Comparison of ENCODE assay signal across 18 mouse cellular contexts in the genomic region with DNA sequence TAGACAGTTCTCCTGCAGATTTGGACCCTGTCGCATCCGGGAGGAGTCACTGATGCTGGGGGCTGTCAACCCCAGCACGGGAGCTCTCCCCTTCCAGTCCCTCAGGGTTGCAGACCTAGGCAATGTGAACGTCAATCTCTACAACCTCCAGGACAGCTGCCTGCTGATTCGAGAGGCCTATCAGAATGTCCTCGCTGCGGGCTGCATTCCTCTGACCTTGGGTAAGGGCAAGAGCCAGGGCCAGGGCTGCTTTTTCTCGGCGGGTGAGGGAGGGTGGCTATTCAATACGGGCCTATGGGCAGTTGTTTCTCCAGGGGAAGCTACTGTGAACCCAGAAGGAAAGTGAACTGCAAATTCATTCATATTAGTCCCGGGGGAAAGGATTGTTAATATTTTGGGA. TPM values are rescaled to one million over a fixed set of nuclear protein-coding genes. Genes with fewer than 3 reads are reported as not detected.
DNase-seq lines count a peak whose midpoint lies in the region; ATAC-seq and TF ChIP-seq lines count a peak whose summit lies in the region.
"Had no signal": no experiment of that assay in that cellular context is flagged by ENCODE, and none has a peak within 500 bp of the region (broad histone marks: within the 10 kb centered on the region; RNA-seq: fewer than 3 reads in every experiment).

No protein-coding gene starts in this region.

- peak overlapping the region; percentile 67 for H3K9ac ChIP-seq in heart, embryonic 13.5 days
- no peak overlapping the region for H3K9ac ChIP-seq in liver, embryonic 15.5 days
- H3K9ac ChIP-seq in forebrain, embryonic 15.5 days (replicated peaks), result no peak overlapping the region
- no peak overlapping the region for H3K9ac ChIP-seq in forebrain, postnatal 0 days
- H3K9ac ChIP-seq: embryonic facial prominence, embryonic 13.5 days; lung, embryonic 14.5 days had no signal

- 15% methylated on average over 11 of the region's 11 CpGs for WGBS in heart, embryonic 13.5 days
- 58% methylated on average over 11 of the region's 11 CpGs for whole genome bisulfite sequencing in liver, embryonic 15.5 days (ENCODE audit: insufficient replicate concordance)
- 50% methylated on average over 11 of the region's 11 CpGs for WGBS in forebrain, embryonic 15.5 days
- WGBS in forebrain, postnatal 0 days, result 55% methylated on average over 11 of the region's 11 CpGs

- no peak for TF ChIP-seq CTCF in forebrain, postnatal 0 days (IDR thresholded peaks at IDR 0.05; ENCODE audit: low read depth)

- H3K27ac ChIP-seq in heart, embryonic 13.5 days (replicated peaks), result peak overlapping the region; percentile 79
- peak overlapping the region; percentile 56 for H3K27ac ChIP-seq in liver, embryonic 15.5 days (replicated peaks)
- no peak overlapping the region for H3K27ac ChIP-seq in forebrain, embryonic 15.5 days (replicated peaks)
- no peak overlapping the region for H3K27ac ChIP-seq in forebrain, postnatal 0 days (ENCODE audit: low read depth, low read length)
- H3K27ac ChIP-seq: embryonic facial prominence, embryonic 13.5 days had no signal

- peaks cover 4% of the 10 kb centered on the region; the same call in 1 of the 2 replicates for H3K9me3 ChIP-seq in heart, embryonic 13.5 days
- H3K9me3 ChIP-seq in liver, embryonic 15.5 days (replicated peaks), result no peaks in the 10 kb centered on the region
- no peaks in the 10 kb centered on the region for H3K9me3 ChIP-seq in forebrain, embryonic 15.5 days
- no peaks in the 10 kb centered on the region for H3K9me3 ChIP-seq in forebrain, postnatal 0 days (ENCODE audit: low read length)
- H3K9me3 ChIP-seq: embryonic facial prominence, embryonic 13.5 days had no signal

- ATAC-seq in heart, embryonic 13.5 days (ENCODE audit: extremely low read depth, insufficient number of reproducible peaks, low FRiP score, low TSS enrichment), result no peak
- ATAC-seq in liver, embryonic 15.5 days (ENCODE audit: insufficient read depth), result no peak
- no peak for ATAC-seq in forebrain, embryonic 15.5 days (replicated peaks)
- ATAC-seq in granulocyte monocyte progenitor cell, adult 5-6 weeks (replicated peaks; ENCODE audit: poor library complexity, severe bottlenecking), result no peak
- ATAC-seq in forebrain, postnatal 0 days, result no peak
- ATAC-seq: forebrain, embryonic 14.5 days; intestine, embryonic 16.5 days had no signal

- H3K4me2 ChIP-seq in heart, embryonic 13.5 days, result peak overlapping the region; percentile 25
- H3K4me2 ChIP-seq in liver, embryonic 15.5 days, result peak overlapping the region; percentile 16
- H3K4me2 ChIP-seq in forebrain, embryonic 15.5 days (replicated peaks), result no peak overlapping the region
- no peak overlapping the region for H3K4me2 ChIP-seq in forebrain, postnatal 0 days (ENCODE audit: low read depth)
- H3K4me2 ChIP-seq: embryonic facial prominence, embryonic 13.5 days; lung, embryonic 14.5 days; midbrain, embryonic 11.5 days had no signal

- H3K4me1 ChIP-seq in heart, embryonic 13.5 days, result peaks cover 28% of the 10 kb centered on the region
- H3K4me1 ChIP-seq in liver, embryonic 15.5 days (replicated peaks), result peaks cover 64% of the 10 kb centered on the region
- no peaks in the 10 kb centered on the region for H3K4me1 ChIP-seq in forebrain, embryonic 15.5 days
- no peaks in the 10 kb centered on the region for H3K4me1 ChIP-seq in forebrain, postnatal 0 days (ENCODE audit: insufficient read depth)

- peaks cover 10% of the 10 kb centered on the region; the same call in 1 of the 2 replicates for H3K27me3 ChIP-seq in heart, embryonic 13.5 days (replicated peaks)
- H3K27me3 ChIP-seq in liver, embryonic 15.5 days, result peaks cover 6% of the 10 kb centered on the region; the same call in 1 of the 2 replicates
- no peaks in the 10 kb centered on the region for H3K27me3 ChIP-seq in forebrain, embryonic 15.5 days
- H3K27me3 ChIP-seq in forebrain, postnatal 0 days (ENCODE audit: insufficient read depth, low read length), result no peaks in the 10 kb centered on the region
- H3K27me3 ChIP-seq: CH12.LX had no signal

- H3K4me3 ChIP-seq in heart, embryonic 13.5 days, result no peak overlapping the region
- H3K4me3 ChIP-seq in liver, embryonic 15.5 days (replicated peaks), result no peak overlapping the region
- no peak overlapping the region for H3K4me3 ChIP-seq in forebrain, embryonic 15.5 days
- no peak overlapping the region for H3K4me3 ChIP-seq in forebrain, postnatal 0 days (ENCODE audit: low read depth, low read length)
- H3K4me3 ChIP-seq: embryonic facial prominence, embryonic 13.5 days had no signal

- no peaks in the 10 kb centered on the region for H3K36me3 ChIP-seq in heart, embryonic 13.5 days
- H3K36me3 ChIP-seq in liver, embryonic 15.5 days (replicated peaks), result no peaks in the 10 kb centered on the region
- H3K36me3 ChIP-seq in forebrain, embryonic 15.5 days, result no peaks in the 10 kb centered on the region
- no peaks in the 10 kb centered on the region for H3K36me3 ChIP-seq in forebrain, postnatal 0 days (ENCODE audit: insufficient read depth)
- H3K36me3 ChIP-seq: embryonic facial prominence, embryonic 13.5 days had no signal

- peak; percentile 85 to 92 for DNase-seq in adrenal gland, adult (ENCODE audit: inconsistent age in 2 of 2, low spot score in 1 of 2)
- DNase-seq in adrenal gland, postnatal 25 days, result peak; percentile 68
- no peak for DNase-seq in forebrain, postnatal 0 days
- DNase-seq: cerebellum, postnatal 10 days; kidney, postnatal 4 days; lung, embryonic 14.5 days; thymus, postnatal 36 days had no signal

RNA-seq across cellular contexts. Expression of a gene that starts 3.1 kb away (rescaled TPM):
- 45.1 and 50.4 TPM in 2 replicates for total RNA-seq in adrenal gland, postnatal 25 days (2021)
- 1.0 and 1.9 TPM in 2 replicates for polyA plus RNA-seq in heart, embryonic 13.5 days (2015; fragmentation: Nextera tagmentation; extraction: Ambion mirVana)
- 20.5 and 26.2 TPM in 2 replicates for polyA plus RNA-seq in liver, embryonic 15.5 days (2015; fragmentation: Nextera tagmentation; extraction: Ambion mirVana)
- not detected in 2 replicates for polyA plus RNA-seq in forebrain, embryonic 15.5 days (2015; fragmentation: Nextera tagmentation; extraction: Ambion mirVana)
- total RNA-seq in granulocyte monocyte progenitor cell, adult 5-6 weeks (2014; fragmentation: Nextera tagmentation), result not detected in 2 replicates
- not detected in 2 replicates for total RNA-seq in granulocyte monocyte progenitor cell, adult 5-6 weeks (2017)
- total RNA-seq in forebrain, postnatal 0 days (2014; rRNA removed), result not detected in 2 replicates
- polyA plus RNA-seq in forebrain, postnatal 0 days (2015; fragmentation: Nextera tagmentation; extraction: Ambion mirVana), result not detected in 2 replicates
- total RNA-seq: CH12.LX; hematopoietic stem cell, adult 5-6 weeks had no signal
- polyA plus RNA-seq: embryonic facial prominence, embryonic 13.5 days; forebrain, embryonic 14.5 days; lung, embryonic 14.5 days; midbrain, embryonic 11.5 days; neural tube, embryonic 11.5 days had no signal

RNA-seq across cellular contexts. Expression of a gene that starts 26.3 kb away (rescaled TPM):
- total RNA-seq in adrenal gland, postnatal 25 days (2021), result 62.1 and 70.8 TPM in 2 replicates
- 13.2 and 15.6 TPM in 2 replicates for polyA plus RNA-seq in heart, embryonic 13.5 days (2015; fragmentation: Nextera tagmentation; extraction: Ambion mirVana)
- polyA plus RNA-seq in liver, embryonic 15.5 days (2015; fragmentation: Nextera tagmentation; extraction: Ambion mirVana), result 14.8 and 17.2 TPM in 2 replicates
- polyA plus RNA-seq in forebrain, embryonic 15.5 days (2015; fragmentation: Nextera tagmentation; extraction: Ambion mirVana), result 14.6 and 15.3 TPM in 2 replicates
- 27.4 and 32.9 TPM in 2 replicates for total RNA-seq in granulocyte monocyte progenitor cell, adult 5-6 weeks (2014; fragmentation: Nextera tagmentation)
- 26.8 and 32.7 TPM in 2 replicates for total RNA-seq in granulocyte monocyte progenitor cell, adult 5-6 weeks (2017)
- total RNA-seq in forebrain, postnatal 0 days (2014; rRNA removed), result 17.2 and 20.7 TPM in 2 replicates
- 8.2 and 11.1 TPM in 2 replicates for polyA plus RNA-seq in forebrain, postnatal 0 days (2015; fragmentation: Nextera tagmentation; extraction: Ambion mirVana)

RNA-seq across cellular contexts. Expression of a gene that starts 41.2 kb away (rescaled TPM):
- 25.3 and 32.2 TPM in 2 replicates for total RNA-seq in adrenal gland, postnatal 25 days (2021)
- polyA plus RNA-seq in heart, embryonic 13.5 days (2015; fragmentation: Nextera tagmentation; extraction: Ambion mirVana), result 4.0 and 4.2 TPM in 2 replicates
- polyA plus RNA-seq in liver, embryonic 15.5 days (2015; fragmentation: Nextera tagmentation; extraction: Ambion mirVana), result 2.0 and 2.2 TPM in 2 replicates
- polyA plus RNA-seq in forebrain, embryonic 15.5 days (2015; fragmentation: Nextera tagmentation; extraction: Ambion mirVana), result 5.2 and 5.3 TPM in 2 replicates
- total RNA-seq in granulocyte monocyte progenitor cell, adult 5-6 weeks (2014; fragmentation: Nextera tagmentation), result 6.9 and 10.2 TPM in 2 replicates
- total RNA-seq in granulocyte monocyte progenitor cell, adult 5-6 weeks (2017), result 4.3 and 9.2 TPM in 2 replicates
- total RNA-seq in forebrain, postnatal 0 days (2014; rRNA removed), result 14.3 and 19.2 TPM in 2 replicates
- 4.8 and 6.5 TPM in 2 replicates for polyA plus RNA-seq in forebrain, postnatal 0 days (2015; fragmentation: Nextera tagmentation; extraction: Ambion mirVana)

RNA-seq across cellular contexts. Expression of a gene that starts 43.9 kb away (rescaled TPM):
- total RNA-seq in adrenal gland, postnatal 25 days (2021), result 21.3 and 32.3 TPM in 2 replicates
- polyA plus RNA-seq in heart, embryonic 13.5 days (2015; fragmentation: Nextera tagmentation; extraction: Ambion mirVana), result 14.3 and 15.5 TPM in 2 replicates
- polyA plus RNA-seq in liver, embryonic 15.5 days (2015; fragmentation: Nextera tagmentation; extraction: Ambion mirVana), result 9.7 and 9.9 TPM in 2 replicates
- polyA plus RNA-seq in forebrain, embryonic 15.5 days (2015; fragmentation: Nextera tagmentation; extraction: Ambion mirVana), result 14.9 and 18.2 TPM in 2 replicates
- total RNA-seq in granulocyte monocyte progenitor cell, adult 5-6 weeks (2014; fragmentation: Nextera tagmentation), result 11.5 and 12.8 TPM in 2 replicates
- total RNA-seq in granulocyte monocyte progenitor cell, adult 5-6 weeks (2017), result 8.7 and 11.1 TPM in 2 replicates
- total RNA-seq in forebrain, postnatal 0 days (2014; rRNA removed), result 13.2 and 17.7 TPM in 2 replicates
- 10.6 and 14.7 TPM in 2 replicates for polyA plus RNA-seq in forebrain, postnatal 0 days (2015; fragmentation: Nextera tagmentation; extraction: Ambion mirVana)

Comparison
In these comparisons a context has a peak if more than half of its experiments do, and no peak if none do; other contexts are left out.
1. H3K27ac ChIP-seq: peak in heart, embryonic 13.5 days (single experiment) and liver, embryonic 15.5 days (single experiment); none in forebrain, embryonic 15.5 days (single experiment) and forebrain, postnatal 0 days (single experiment).
2. H3K4me2 ChIP-seq: peak in heart, embryonic 13.5 days (single experiment) and liver, embryonic 15.5 days (single experiment); none in forebrain, embryonic 15.5 days (single experiment) and forebrain, postnatal 0 days (single experiment).